Mouse (Mus musculus): ENCODE data around the gene Pik3r1. TPM values are rescaled to one million over a fixed set of nuclear protein-coding genes. Genes with fewer than 3 reads are reported as not detected.

Gene Pik3r1
- polyA plus RNA-seq (2012; rRNA removed) = 17.1 and 18.4 TPM in 2 replicates

- Histone ChIP-seq H3K36me3 (ENCODE audit: control insufficient read depth, insufficient read depth, low read length) (no peaks in the 10 kb centered on the region), H3K27ac (ENCODE audit: insufficient read depth, low read length) (peak within 1 kb of the TSS; percentile 94), H3K4me1 (ENCODE audit: control insufficient read depth, insufficient read depth, insufficient read length) (peaks cover 3% of the 10 kb centered on the region; the same call in 1 of the 2 replicates), H3K27me3 (ENCODE audit: control insufficient read depth, insufficient read depth, low read length) (no peaks in the 10 kb centered on the region), H3K4me3 (ENCODE audit: extremely low read depth, insufficient read depth, insufficient read length) (peak within 1 kb of the TSS; percentile 100)
- TF ChIP-seq POLR2A (IDR thresholded peaks at IDR 0.05; ENCODE audit: low read depth, low read length) = peak; percentile 92
- no peak for TF ChIP-seq CTCF (IDR thresholded peaks at IDR 0.05; ENCODE audit: extremely low read depth, insufficient read depth, insufficient read length, insufficient replicate concordance)
- DNase-seq (ENCODE audit: low read depth in 1 of 2, low spot score in 2 of 2) = peak; percentile 81 to 95
- under 1% methylated on average over 58 of the region's 76 CpGs for WGBS
Observed at GRCm38 (mm10) chr13:101767809-101768629, at the start of gene Pik3r1. Gene Pik3r1 (minus strand): TSS chr13:101768217.

- TF ChIP-seq CTCF (IDR thresholded peaks at IDR 0.05; ENCODE audit: extremely low read depth, insufficient read depth, insufficient read length, insufficient replicate concordance) (no peak), POLR2A (IDR thresholded peaks at IDR 0.05; ENCODE audit: low read depth, low read length) (no peak)
- whole genome bisulfite sequencing = 71% methylated on average over 10 of the region's 10 CpGs
- DNase-seq (ENCODE audit: low read depth in 1 of 2, low spot score in 2 of 2) = no peak
- Histone ChIP-seq H3K36me3 (ENCODE audit: control insufficient read depth, insufficient read depth, low read length) (no peaks in the 10 kb centered on the region), H3K4me3 (ENCODE audit: extremely low read depth, insufficient read depth, insufficient read length) (no peak overlapping the region), H3K27me3 (ENCODE audit: control insufficient read depth, insufficient read depth, low read length) (no peaks in the 10 kb centered on the region), H3K27ac (ENCODE audit: insufficient read depth, low read length) (no peak overlapping the region), H3K4me1 (ENCODE audit: control insufficient read depth, insufficient read depth, insufficient read length) (no peaks in the 10 kb centered on the region)
Observed at GRCm38 (mm10) chr13:101813267-101813900, 45.4 kb upstream of the Pik3r1 start.

GRCm38 (mm10) chr13:101812341-101812740, 44.3 kb upstream of the Pik3r1 start:
- H3K36me3 ChIP-seq (ENCODE audit: control insufficient read depth, insufficient read depth, low read length) = no peaks in the 10 kb centered on the region
- H3K27me3 ChIP-seq (ENCODE audit: control insufficient read depth, insufficient read depth, low read length) = no peaks in the 10 kb centered on the region
- no peak overlapping the region for H3K4me3 ChIP-seq (ENCODE audit: extremely low read depth, insufficient read depth, insufficient read length)
- TF ChIP-seq CTCF (IDR thresholded peaks at IDR 0.05; ENCODE audit: extremely low read depth, insufficient read depth, insufficient read length, insufficient replicate concordance) = no peak
- no peak for TF ChIP-seq POLR2A (IDR thresholded peaks at IDR 0.05; ENCODE audit: low read depth, low read length)
- H3K27ac ChIP-seq (ENCODE audit: insufficient read depth, low read length) = peak overlapping the region; percentile 43; the same call in 1 of the 2 replicates
- 71% methylated on average over 5 of the region's 5 CpGs for WGBS
- no peaks in the 10 kb centered on the region for H3K4me1 ChIP-seq (ENCODE audit: control insufficient read depth, insufficient read depth, insufficient read length)
- no peak for DNase-seq (ENCODE audit: low read depth in 1 of 2, low spot score in 2 of 2)

GRCm38 (mm10) chr13:101811882-101812281, 43.9 kb upstream of the Pik3r1 start:
- TF ChIP-seq POLR2A (IDR thresholded peaks at IDR 0.05; ENCODE audit: low read depth, low read length) (no peak), CTCF (IDR thresholded peaks at IDR 0.05; ENCODE audit: extremely low read depth, insufficient read depth, insufficient read length, insufficient replicate concordance) (no peak)
- no peak for DNase-seq (ENCODE audit: low read depth in 1 of 2, low spot score in 2 of 2)
- WGBS = 59% methylated on average over 9 of the region's 9 CpGs
- H3K4me3 ChIP-seq (ENCODE audit: extremely low read depth, insufficient read depth, insufficient read length) = no peak overlapping the region
- peak overlapping the region; percentile 43; the same call in 1 of the 2 replicates for H3K27ac ChIP-seq (ENCODE audit: insufficient read depth, low read length)
- H3K4me1 ChIP-seq (ENCODE audit: control insufficient read depth, insufficient read depth, insufficient read length) = no peaks in the 10 kb centered on the region
- no peaks in the 10 kb centered on the region for H3K36me3 ChIP-seq (ENCODE audit: control insufficient read depth, insufficient read depth, low read length)
- no peaks in the 10 kb centered on the region for H3K27me3 ChIP-seq (ENCODE audit: control insufficient read depth, insufficient read depth, low read length)

GRCm38 (mm10) chr13:101810667-101811066, 42.6 kb upstream of the Pik3r1 start:
- no peak overlapping the region for H3K27ac ChIP-seq (ENCODE audit: insufficient read depth, low read length)
- no peak overlapping the region for H3K4me3 ChIP-seq (ENCODE audit: extremely low read depth, insufficient read depth, insufficient read length)
- no peaks in the 10 kb centered on the region for H3K36me3 ChIP-seq (ENCODE audit: control insufficient read depth, insufficient read depth, low read length)
- no peaks in the 10 kb centered on the region for H3K27me3 ChIP-seq (ENCODE audit: control insufficient read depth, insufficient read depth, low read length)
- TF ChIP-seq POLR2A (IDR thresholded peaks at IDR 0.05; ENCODE audit: low read depth, low read length) = no peak
- no peak for TF ChIP-seq CTCF (IDR thresholded peaks at IDR 0.05; ENCODE audit: extremely low read depth, insufficient read depth, insufficient read length, insufficient replicate concordance)
- WGBS = 92% methylated on average over 7 of the region's 7 CpGs
- H3K4me1 ChIP-seq (ENCODE audit: control insufficient read depth, insufficient read depth, insufficient read length) = no peaks in the 10 kb centered on the region
- DNase-seq (ENCODE audit: low read depth in 1 of 2, low spot score in 2 of 2) = no peak

- Histone ChIP-seq H3K4me3 (ENCODE audit: extremely low read depth, insufficient read depth, insufficient read length) (no peak overlapping the region), H3K4me1 (ENCODE audit: control insufficient read depth, insufficient read depth, insufficient read length) (no peaks in the 10 kb centered on the region), H3K36me3 (ENCODE audit: control insufficient read depth, insufficient read depth, low read length) (no peaks in the 10 kb centered on the region), H3K27ac (ENCODE audit: insufficient read depth, low read length) (no peak overlapping the region), H3K27me3 (ENCODE audit: control insufficient read depth, insufficient read depth, low read length) (no peaks in the 10 kb centered on the region)
- 92% methylated on average over 3 of the region's 3 CpGs for WGBS
- DNase-seq (ENCODE audit: low read depth in 1 of 2, low spot score in 2 of 2) = no peak
- TF ChIP-seq CTCF (IDR thresholded peaks at IDR 0.05; ENCODE audit: extremely low read depth, insufficient read depth, insufficient read length, insufficient replicate concordance) (no peak), POLR2A (IDR thresholded peaks at IDR 0.05; ENCODE audit: low read depth, low read length) (no peak)
Observed at GRCm38 (mm10) chr13:101809796-101810195, 41.8 kb upstream of the Pik3r1 start.

All from spleen, adult 2 months (tissue).